Mouse (Mus musculus): ENCODE data around the gene Rhcg. TPM values are rescaled to one million over a fixed set of nuclear protein-coding genes. Genes with fewer than 3 reads are reported as not detected.

The Rhcg gene
- polyA plus RNA-seq, 1 experiment from 2014 or later = 0.20 TPM

DNA sequence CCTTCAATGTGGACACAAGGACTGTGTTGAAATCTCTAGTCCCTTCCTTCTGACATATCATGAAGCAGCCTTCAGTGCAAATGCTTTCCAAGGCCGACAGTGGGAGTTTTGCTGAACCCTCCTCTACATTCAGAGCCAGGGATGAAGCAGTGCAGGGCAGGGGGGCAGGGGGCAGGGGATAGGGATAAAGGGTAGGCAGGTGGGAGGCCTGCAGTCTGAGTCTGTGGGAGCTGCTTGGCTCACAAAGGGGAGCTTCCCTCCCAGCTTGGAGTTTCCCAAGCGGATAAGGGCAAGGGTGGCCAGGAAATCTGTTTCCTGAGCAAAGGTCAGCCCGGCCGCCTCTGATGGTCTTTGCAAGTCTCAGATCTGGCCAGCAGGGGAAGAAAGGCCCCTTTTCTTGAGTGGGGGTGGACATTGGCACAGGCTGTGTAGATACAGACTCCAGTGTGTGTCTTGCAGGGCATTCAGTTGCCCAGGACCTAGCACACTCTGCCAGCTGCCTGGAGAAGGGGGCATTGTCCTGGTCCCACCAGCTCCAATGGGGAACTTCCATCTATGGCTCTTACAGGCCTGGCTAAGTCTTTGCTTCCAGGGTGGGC, 48.4 kb downstream of the Rhcg start:
- TF ChIP-seq EP300 (IDR thresholded peaks at IDR 0.05; ENCODE audit: low read depth) (no peak), CTCF (IDR thresholded peaks at IDR 0.05; ENCODE audit: low read depth) (peak; percentile 25)
- H3K4me3 ChIP-seq (ENCODE audit: low read depth, low read length) = no peak overlapping the region
- DNase-seq (peak; percentile 32), ATAC-seq (peak; percentile 23; the same call in 1 of the 2 replicates)
- no peaks in the 10 kb centered on the region for H3K27me3 ChIP-seq (ENCODE audit: insufficient read depth, low read length)
- no peak overlapping the region for H3K4me2 ChIP-seq (ENCODE audit: low read depth, low read length)
- peaks cover 4% of the 10 kb centered on the region for H3K4me1 ChIP-seq (ENCODE audit: insufficient read depth)
- no peaks in the 10 kb centered on the region for H3K9me3 ChIP-seq (ENCODE audit: low read length)
- H3K36me3 ChIP-seq (replicated peaks; ENCODE audit: insufficient read depth, low read length) = no peaks in the 10 kb centered on the region
- 25% methylated on average over 4 of the region's 4 CpGs for WGBS (ENCODE audit: insufficient replicate concordance)
- H3K27ac ChIP-seq (ENCODE audit: low read depth) = no peak overlapping the region
- no peak overlapping the region for H3K9ac ChIP-seq (replicated peaks)

DNA sequence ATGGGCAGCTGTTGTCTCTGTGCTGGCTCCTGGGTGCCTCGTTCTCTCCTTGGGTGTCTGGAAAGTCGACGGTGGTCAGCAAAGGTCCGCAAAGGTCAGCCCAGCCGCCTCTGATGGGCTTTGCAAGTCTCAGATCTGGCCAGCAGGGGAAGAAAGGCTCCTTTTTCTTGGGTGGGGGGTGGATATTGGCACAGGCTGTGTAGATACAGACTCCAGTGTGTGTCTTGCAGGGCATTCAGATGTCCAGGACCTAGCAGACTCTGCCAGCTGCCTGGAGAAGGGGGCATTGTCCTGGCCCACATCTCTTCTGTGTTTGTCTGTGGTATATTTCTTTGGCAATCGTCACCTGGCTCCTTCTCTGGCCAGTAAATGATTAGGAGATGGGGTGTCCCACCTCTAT, 49.2 kb downstream of the Rhcg start:
- peaks cover 4% of the 10 kb centered on the region for H3K4me1 ChIP-seq (ENCODE audit: insufficient read depth)
- DNase-seq = no peak
- 74% methylated on average over 6 of the region's 6 CpGs for WGBS (ENCODE audit: insufficient replicate concordance)
- H3K4me2 ChIP-seq (ENCODE audit: low read depth, low read length) = no peak overlapping the region
- H3K27me3 ChIP-seq (ENCODE audit: insufficient read depth, low read length) = no peaks in the 10 kb centered on the region
- no peaks in the 10 kb centered on the region for H3K36me3 ChIP-seq (replicated peaks; ENCODE audit: insufficient read depth, low read length)
- no peak overlapping the region for H3K4me3 ChIP-seq (ENCODE audit: low read depth, low read length)
- no peak for ATAC-seq
- H3K27ac ChIP-seq (ENCODE audit: low read depth) = no peak overlapping the region
- no peak overlapping the region for H3K9ac ChIP-seq (replicated peaks)
- no peaks in the 10 kb centered on the region for H3K9me3 ChIP-seq (ENCODE audit: low read length)
- TF ChIP-seq EP300 (IDR thresholded peaks at IDR 0.05; ENCODE audit: low read depth) = no peak
- TF ChIP-seq CTCF (IDR thresholded peaks at IDR 0.05; ENCODE audit: low read depth) = no peak

DNA sequence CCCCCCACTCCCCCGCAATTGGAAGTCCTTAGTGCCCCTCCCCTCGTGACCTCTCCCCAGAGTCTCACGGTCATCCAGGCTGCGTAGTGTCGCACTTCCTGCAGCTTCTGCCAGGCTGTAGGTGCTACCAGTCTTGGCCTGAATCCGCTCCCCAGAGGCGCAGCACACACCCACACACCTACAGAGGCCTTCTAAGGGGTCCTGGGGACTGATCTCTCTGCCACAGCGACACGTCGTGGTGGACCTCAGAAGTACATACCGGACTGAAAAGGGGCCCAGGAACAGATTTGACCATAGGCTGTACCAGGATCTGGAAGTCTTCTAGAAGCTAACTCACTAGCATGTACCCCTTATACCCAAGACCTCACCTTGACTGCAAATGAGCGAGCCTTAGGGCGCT, 53.8 kb downstream of the Rhcg start:
- peaks cover 2% of the 10 kb centered on the region; the same call in 1 of the 2 replicates for H3K27me3 ChIP-seq (ENCODE audit: insufficient read depth, low read length)
- no peak for DNase-seq
- 23% methylated on average over 13 of the region's 13 CpGs for WGBS (ENCODE audit: insufficient replicate concordance)
- TF ChIP-seq CTCF (IDR thresholded peaks at IDR 0.05; ENCODE audit: low read depth) = peak; percentile 42
- no peak for TF ChIP-seq EP300 (IDR thresholded peaks at IDR 0.05; ENCODE audit: low read depth)
- H3K4me2 ChIP-seq (ENCODE audit: low read depth, low read length) = no peak overlapping the region
- H3K9me3 ChIP-seq (ENCODE audit: low read length) = no peaks in the 10 kb centered on the region
- H3K4me3 ChIP-seq (ENCODE audit: low read depth, low read length) = no peak overlapping the region
- no peak for ATAC-seq
- no peak overlapping the region for H3K27ac ChIP-seq (ENCODE audit: low read depth)
- H3K36me3 ChIP-seq (replicated peaks; ENCODE audit: insufficient read depth, low read length) = no peaks in the 10 kb centered on the region
- H3K9ac ChIP-seq (replicated peaks) = no peak overlapping the region
- H3K4me1 ChIP-seq (ENCODE audit: insufficient read depth) = no peaks in the 10 kb centered on the region; the same call in 1 of the 2 replicates

DNA sequence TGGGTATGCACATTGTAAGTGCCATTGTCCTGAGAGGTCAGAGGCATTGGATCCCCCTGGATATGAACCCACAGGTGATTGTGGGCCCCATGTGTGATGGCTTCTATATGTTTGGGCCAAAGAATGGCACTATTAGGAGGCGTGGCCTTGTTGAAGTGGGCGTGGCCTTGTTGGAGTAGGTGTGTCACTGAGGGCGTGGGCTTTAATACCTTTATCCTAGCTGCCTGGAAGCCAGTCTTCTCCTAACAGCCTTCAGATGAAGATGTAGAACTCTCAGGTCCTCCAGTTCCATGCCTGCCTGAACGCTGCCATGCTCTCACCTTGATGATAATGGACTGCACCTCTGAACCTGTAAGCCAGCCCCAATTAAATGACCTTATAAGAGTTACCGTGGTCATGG, 55.1 kb downstream of the Rhcg start:
- no peak for TF ChIP-seq EP300 (IDR thresholded peaks at IDR 0.05; ENCODE audit: low read depth)
- TF ChIP-seq CTCF (IDR thresholded peaks at IDR 0.05; ENCODE audit: low read depth) = no peak

DNA sequence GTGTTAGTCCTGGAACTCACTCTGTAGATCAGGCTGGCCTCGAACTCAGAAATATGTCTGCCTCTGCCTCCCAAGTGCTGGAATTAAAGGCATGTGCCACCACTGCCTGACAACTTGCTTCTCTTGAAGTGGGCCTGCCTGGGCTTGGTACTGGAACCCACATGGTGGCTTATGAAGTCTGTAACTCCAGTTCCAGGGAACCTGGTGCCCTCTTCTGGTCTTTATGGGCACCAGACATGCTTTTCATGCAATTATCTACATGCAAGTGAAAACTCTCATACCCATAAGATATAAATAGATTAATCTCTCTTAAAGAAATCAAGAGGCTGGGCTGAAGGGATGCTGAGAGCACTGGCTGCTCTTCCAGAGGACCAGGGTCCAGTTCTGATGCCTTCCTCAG, 58.8 kb downstream of the Rhcg start:
- TF ChIP-seq CTCF (IDR thresholded peaks at IDR 0.05; ENCODE audit: low read depth) (0 out of 2 replicates have a peak, but pooled peaks have one; percentile 7), EP300 (IDR thresholded peaks at IDR 0.05; ENCODE audit: low read depth) (no peak)
- H3K4me2 ChIP-seq (ENCODE audit: low read depth, low read length) = no peak overlapping the region
- no peak overlapping the region for H3K4me3 ChIP-seq (ENCODE audit: low read depth, low read length)
- no peaks in the 10 kb centered on the region for H3K9me3 ChIP-seq (ENCODE audit: low read length)
- ATAC-seq (no peak), DNase-seq (no peak)
- 71% methylated on average over 1 of the region's 1 CpGs for WGBS (ENCODE audit: insufficient replicate concordance)
- no peak overlapping the region for H3K9ac ChIP-seq (replicated peaks)
- H3K27me3 ChIP-seq (ENCODE audit: insufficient read depth, low read length) = peaks cover 46% of the 10 kb centered on the region
- H3K4me1 ChIP-seq (ENCODE audit: insufficient read depth) = no peaks in the 10 kb centered on the region
- no peak overlapping the region for H3K27ac ChIP-seq (ENCODE audit: low read depth)
- H3K36me3 ChIP-seq (replicated peaks; ENCODE audit: insufficient read depth, low read length) = no peaks in the 10 kb centered on the region

More for the DNA sequence above, 55.1 kb downstream of the Rhcg start:
- Histone ChIP-seq H3K4me3 (ENCODE audit: low read depth, low read length) (no peak overlapping the region), H3K27ac (ENCODE audit: low read depth) (no peak overlapping the region), H3K36me3 (replicated peaks; ENCODE audit: insufficient read depth, low read length) (no peaks in the 10 kb centered on the region), H3K9ac (replicated peaks) (no peak overlapping the region), H3K4me1 (ENCODE audit: insufficient read depth) (no peaks in the 10 kb centered on the region), H3K4me2 (ENCODE audit: low read depth, low read length) (no peak overlapping the region), H3K27me3 (ENCODE audit: insufficient read depth, low read length) (peaks cover 11% of the 10 kb centered on the region; the same call in 1 of the 2 replicates), H3K9me3 (ENCODE audit: low read length) (no peaks in the 10 kb centered on the region)
- DNase-seq (no peak), ATAC-seq (no peak)
- 40% methylated on average over 5 of the region's 5 CpGs for WGBS (ENCODE audit: insufficient replicate concordance)

DNA sequence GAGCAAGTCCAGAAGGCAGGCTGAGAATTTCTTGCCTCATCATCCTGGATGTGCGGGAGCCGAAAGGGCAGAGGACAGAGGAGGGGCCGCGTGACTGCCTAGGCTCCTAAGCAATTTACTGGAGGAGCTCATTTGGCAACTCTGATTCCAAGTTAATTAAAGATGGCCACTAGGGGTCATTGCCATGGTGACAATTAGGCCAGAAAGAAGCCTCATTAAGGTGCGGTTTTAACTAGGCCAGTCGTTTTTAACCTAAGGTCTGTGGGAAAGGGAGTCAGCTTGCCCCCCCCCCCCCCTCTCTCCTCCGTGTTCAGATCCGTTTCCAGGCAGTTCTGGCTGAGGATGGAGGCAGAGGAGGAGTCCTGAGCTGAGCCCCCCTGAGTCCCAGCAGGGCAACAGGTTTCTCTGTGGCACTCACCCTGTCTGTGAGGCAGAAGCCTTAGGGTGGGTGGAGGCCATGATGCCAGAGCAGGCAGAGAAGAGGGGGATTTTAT, 59.7 kb downstream of the Rhcg start:
- no peaks in the 10 kb centered on the region for H3K36me3 ChIP-seq (replicated peaks; ENCODE audit: insufficient read depth, low read length)
- no peak overlapping the region for H3K27ac ChIP-seq (ENCODE audit: low read depth)
- DNase-seq = no peak
- H3K9me3 ChIP-seq (ENCODE audit: low read length) = no peaks in the 10 kb centered on the region
- 18% methylated on average over 8 of the region's 8 CpGs for WGBS (ENCODE audit: insufficient replicate concordance)
- H3K4me3 ChIP-seq (ENCODE audit: low read depth, low read length) = no peak overlapping the region
- H3K9ac ChIP-seq (replicated peaks) = no peak overlapping the region
- no peaks in the 10 kb centered on the region for H3K4me1 ChIP-seq (ENCODE audit: insufficient read depth)
- no peak for ATAC-seq
- H3K27me3 ChIP-seq (ENCODE audit: insufficient read depth, low read length) = peaks cover 55% of the 10 kb centered on the region
- TF ChIP-seq CTCF (IDR thresholded peaks at IDR 0.05; ENCODE audit: low read depth) = no peak
- no peak for TF ChIP-seq EP300 (IDR thresholded peaks at IDR 0.05; ENCODE audit: low read depth)
- H3K4me2 ChIP-seq (ENCODE audit: low read depth, low read length) = no peak overlapping the region

All from liver, postnatal 0 days (tissue).